Mouse (Mus musculus) forebrain, embryonic 14.5 days (tissue): ENCODE measurements around the gene Itpk1. TPM values are rescaled to one million over a fixed set of nuclear protein-coding genes. Genes with fewer than 3 reads are reported as not detected.

Experiments
- ATAC-seq: fragments of 200-750 bp; cut with Nextera tagmentation; 2 replicates; pipeline ENCODE4 v1.8.0; 2017; ENCODE audit warnings: mild to moderate bottlenecking, moderate library complexity
- DNase-seq: peaks from one replicate; pipeline ENCODE4 v3.0.0-alpha.2; 2015; ENCODE audit warnings: low spot score
- H3K27ac ChIP-seq: fragments of 300-500 bp; sonication (generic); 2 replicates; pipeline ENCODE4 v1.5.1; 2014; ENCODE audit warnings: low read depth, mild to moderate bottlenecking, control low read depth, low read length, moderate library complexity
- H3K27me3 ChIP-seq: fragments of 300-500 bp; sonication (generic); replicated peaks from 2 replicates; pipeline ENCODE4 v1.6.1; 2014; ENCODE audit warnings: low read length, control low read depth, mixed read lengths; ENCODE audit not compliant: control insufficient read depth, insufficient read depth
- H3K36me3 ChIP-seq: fragments of 300-500 bp; sonication (generic); 2 replicates; pipeline ENCODE4 v1.6.1; 2014; ENCODE audit warnings: low read length, control low read depth; ENCODE audit not compliant: control insufficient read depth, insufficient read depth
- H3K4me1 ChIP-seq: fragments of 300-500 bp; sonication (generic); 2 replicates; pipeline ENCODE4 v1.6.1; 2014; ENCODE audit warnings: antibody characterized with exemption, low read length, control low read depth; ENCODE audit not compliant: control insufficient read depth, insufficient read depth
- H3K4me2 ChIP-seq: fragments of 300-500 bp; sonication (generic); 2 replicates; pipeline ENCODE4 v1.6.1; 2014; ENCODE audit warnings: mild to moderate bottlenecking, control low read depth, low read length
- H3K4me3 ChIP-seq: fragments of 300-500 bp; sonication (generic); 2 replicates; pipeline ENCODE4 v1.5.1; 2014; ENCODE audit warnings: low read depth, low read length, control low read depth
- H3K9ac ChIP-seq: fragments of 300-500 bp; sonication (generic); 2 replicates; pipeline ENCODE4 v1.6.1; 2014; ENCODE audit warnings: mild to moderate bottlenecking, low read length, control low read depth, moderate library complexity
- H3K9me3 ChIP-seq: fragments of 300-500 bp; sonication (generic); replicated peaks from 2 replicates; pipeline ENCODE4 v1.6.1; 2016; ENCODE audit warnings: low read length, control low read depth, mixed read lengths; ENCODE audit not compliant: control insufficient read depth
- WGBS: fragments of 180-500 bp; shearing (Covaris S2); extraction: QIAGEN DNeasy Blood & Tissue Kit; methylation state at CpG from one replicate; pipeline ENCODE4 v1.1.7; 2014; 5-methylcytosine and 5-hydroxymethylcytosine counted together
- polyA plus RNA-seq: library from polyadenylated mRNA; unstranded; fragments of >200 nt; fragmentation: Nextera tagmentation; extraction: Ambion mirVana; gene quantifications from 2 replicates; pipeline ENCODE4 v1.2.1, GENCODE M21; 2014

The Itpk1 gene
- polyA plus RNA-seq, 1 experiment from 2014 or later: 47.1 TPM

- no peak for ATAC-seq
- no peak overlapping the region for H3K27ac ChIP-seq
- no peaks in the 10 kb centered on the region for H3K36me3 ChIP-seq
- WGBS: 84% methylated on average over 11 of the region's 11 CpGs
- H3K27me3 ChIP-seq: no peaks in the 10 kb centered on the region
- H3K4me1 ChIP-seq: no peaks in the 10 kb centered on the region
- no peak overlapping the region for H3K9ac ChIP-seq
- no peaks in the 10 kb centered on the region for H3K9me3 ChIP-seq
- H3K4me3 ChIP-seq: no peak overlapping the region
- H3K4me2 ChIP-seq: no peak overlapping the region
- DNase-seq: no peak
Observed at GRCm38 (mm10) chr12:102663349-102664051, 41.2 kb downstream of the Itpk1 start.

GRCm38 (mm10) chr12:102661772-102662171 is 43.0 kb downstream of the Itpk1 start:
- WGBS: 91% methylated on average over 7 of the region's 7 CpGs
- Histone ChIP-seq H3K4me3 (no peak overlapping the region), H3K36me3 (no peaks in the 10 kb centered on the region), H3K4me1 (no peaks in the 10 kb centered on the region), H3K27me3 (no peaks in the 10 kb centered on the region), H3K27ac (no peak overlapping the region; the same call in 1 of the 2 replicates), H3K9ac (no peak overlapping the region), H3K9me3 (no peaks in the 10 kb centered on the region), H3K4me2 (no peak overlapping the region)
- no peak for DNase-seq
- ATAC-seq: no peak

GRCm38 (mm10) chr12:102660906-102661651 is 43.7 kb downstream of the Itpk1 start:
- H3K27ac ChIP-seq: no peak overlapping the region; the same call in 1 of the 2 replicates

GRCm38 (mm10) chr12:102653003-102653402 is 51.7 kb downstream of the Itpk1 start:
- 65% methylated on average over 6 of the region's 6 CpGs for WGBS

More at GRCm38 (mm10) chr12:102660906-102661651, 43.7 kb downstream of the Itpk1 start:
- Histone ChIP-seq H3K27me3 (no peaks in the 10 kb centered on the region), H3K9me3 (no peaks in the 10 kb centered on the region), H3K4me3 (no peak overlapping the region), H3K4me2 (no peak overlapping the region), H3K36me3 (no peaks in the 10 kb centered on the region), H3K9ac (no peak overlapping the region), H3K4me1 (no peaks in the 10 kb centered on the region)
- WGBS: 93% methylated on average over 8 of the region's 8 CpGs
- DNase-seq (no peak), ATAC-seq (no peak)

GRCm38 (mm10) chr12:102652420-102652819 is 52.3 kb downstream of the Itpk1 start:
- 77% methylated on average over 8 of the region's 8 CpGs for WGBS
- Histone ChIP-seq H3K4me2 (no peak overlapping the region), H3K4me3 (no peak overlapping the region), H3K27ac (no peak overlapping the region), H3K9ac (no peak overlapping the region), H3K36me3 (no peaks in the 10 kb centered on the region), H3K4me1 (no peaks in the 10 kb centered on the region), H3K9me3 (no peaks in the 10 kb centered on the region), H3K27me3 (no peaks in the 10 kb centered on the region)
- no peak for DNase-seq
- no peak for ATAC-seq

More at GRCm38 (mm10) chr12:102653003-102653402, 51.7 kb downstream of the Itpk1 start:
- no peak overlapping the region for H3K27ac ChIP-seq
- no peak overlapping the region for H3K4me3 ChIP-seq
- H3K4me2 ChIP-seq: no peak overlapping the region
- H3K27me3 ChIP-seq: no peaks in the 10 kb centered on the region
- DNase-seq (no peak), ATAC-seq (no peak)
- H3K9ac ChIP-seq: no peak overlapping the region
- H3K4me1 ChIP-seq: no peaks in the 10 kb centered on the region
- no peaks in the 10 kb centered on the region for H3K36me3 ChIP-seq
- no peaks in the 10 kb centered on the region for H3K9me3 ChIP-seq

GRCm38 (mm10) chr12:102651871-102652270 is 52.9 kb downstream of the Itpk1 start:
- no peaks in the 10 kb centered on the region for H3K9me3 ChIP-seq
- no peak overlapping the region for H3K27ac ChIP-seq
- WGBS: 62% methylated on average over 8 of the region's 8 CpGs
- no peak overlapping the region for H3K4me2 ChIP-seq
- DNase-seq (no peak), ATAC-seq (no peak)
- H3K27me3 ChIP-seq: no peaks in the 10 kb centered on the region
- no peak overlapping the region for H3K9ac ChIP-seq
- no peaks in the 10 kb centered on the region for H3K4me1 ChIP-seq
- no peak overlapping the region for H3K4me3 ChIP-seq
- H3K36me3 ChIP-seq: no peaks in the 10 kb centered on the region

- Histone ChIP-seq H3K4me3 (no peak overlapping the region), H3K27me3 (no peaks in the 10 kb centered on the region), H3K27ac (no peak overlapping the region), H3K9me3 (no peaks in the 10 kb centered on the region), H3K9ac (no peak overlapping the region), H3K36me3 (no peaks in the 10 kb centered on the region), H3K4me2 (no peak overlapping the region), H3K4me1 (no peaks in the 10 kb centered on the region)
- WGBS: 87% methylated on average over 8 of the region's 8 CpGs
- no peak for ATAC-seq
- no peak for DNase-seq
Observed at GRCm38 (mm10) chr12:102651401-102651800, 53.3 kb downstream of the Itpk1 start.

GRCm38 (mm10) chr12:102650649-102651048 is 54.1 kb downstream of the Itpk1 start:
- Histone ChIP-seq H3K9ac (no peak overlapping the region), H3K4me1 (no peaks in the 10 kb centered on the region), H3K36me3 (no peaks in the 10 kb centered on the region), H3K4me3 (no peak overlapping the region), H3K4me2 (no peak overlapping the region), H3K9me3 (no peaks in the 10 kb centered on the region), H3K27me3 (no peaks in the 10 kb centered on the region), H3K27ac (no peak overlapping the region)
- DNase-seq (no peak), ATAC-seq (no peak)
- WGBS: 85% methylated on average over 4 of the region's 4 CpGs
